Mouse (Mus musculus) bone marrow macrophage, adult 2 months (primary cell): ENCODE results near the gene Slc16a9.

ENCODE experiments used
- CTCF ChIP-seq: IDR thresholded peaks from 2 replicates; pipeline ENCODE4 v1.5.1; 2012; ENCODE audit warnings: low read depth, mild to moderate bottlenecking, low read length, moderate library complexity
- POLR2A ChIP-seq: IDR thresholded peaks from 2 replicates; pipeline ENCODE4 v1.6.1; 2012; ENCODE audit warnings: mild to moderate bottlenecking, low read depth, low read length, borderline replicate concordance

- TF ChIP-seq POLR2A: no peak
- no peak for TF ChIP-seq CTCF
Observed at GRCm38 (mm10) chr10:70325518-70325917, 80.6 kb downstream of the Slc16a9 start.
